Mouse (Mus musculus) thymus, adult 2 months (tissue): Measurements from ENCODE around the gene Lmna. TPM values are rescaled to one million over a fixed set of nuclear protein-coding genes. Genes with fewer than 3 reads are reported as not detected.

Source experiments
- DNase-seq: peaks from one replicate; pipeline ENCODE4 v3.0.0; 2021
- H3K27ac ChIP-seq: fragments of 200-500 bp; 2 replicates; pipeline ENCODE4 v1.5.1; 2012; ENCODE audit warnings: low read length, control low read depth; ENCODE audit not compliant: control insufficient read depth, insufficient read depth
- H3K27me3 ChIP-seq: fragments of 200-500 bp; 2 replicates; pipeline ENCODE4 v1.6.1; 2012; ENCODE audit warnings: mild to moderate bottlenecking, low read length, moderate library complexity, mixed read lengths; ENCODE audit not compliant: control insufficient read depth, insufficient read depth
- H3K36me3 ChIP-seq: fragments of 200-500 bp; 2 replicates; pipeline ENCODE4 v1.6.1; 2012; ENCODE audit warnings: mild to moderate bottlenecking, low read length, moderate library complexity; ENCODE audit not compliant: control insufficient read depth, insufficient read depth
- H3K4me1 ChIP-seq: fragments of 200-500 bp; replicated peaks from 2 replicates; pipeline ENCODE4 v1.6.1; 2012; ENCODE audit warnings: low read length; ENCODE audit not compliant: control insufficient read depth, insufficient read depth
- H3K4me3 ChIP-seq: fragments of 200-500 bp; 2 replicates; pipeline ENCODE4 v1.5.1; 2012; ENCODE audit warnings: mild to moderate bottlenecking, low read length, control low read depth, moderate library complexity; ENCODE audit not compliant: control insufficient read depth, insufficient read depth
- CTCF ChIP-seq: fragments of 200-500 bp; IDR thresholded peaks from 2 replicates; pipeline ENCODE4 v1.5.1; 2012; ENCODE audit warnings: mild to moderate bottlenecking, control low read depth, low read length, moderate library complexity, borderline replicate concordance; ENCODE audit not compliant: control insufficient read depth, poor library complexity, insufficient read depth; ENCODE audit errors: extremely low read depth
- POLR2A ChIP-seq: fragments of 200-500 bp; IDR thresholded peaks from 2 replicates; pipeline ENCODE4 v1.6.1; 2012; ENCODE audit warnings: mild to moderate bottlenecking, low read length, control low read depth, moderate library complexity; ENCODE audit not compliant: control insufficient read depth, poor library complexity, insufficient read depth; ENCODE audit errors: extremely low read depth
- WGBS: fragments of 180-500 bp; shearing (Covaris S2); methylation state at CpG from one replicate; pipeline ENCODE4 v1.1.7; 2018; 5-methylcytosine and 5-hydroxymethylcytosine counted together
- polyA plus RNA-seq: library from polyadenylated mRNA; depleted of rRNA; stranded (reverse); fragments of >200 nt; gene quantifications from 2 replicates; pipeline ENCODE4 v1.2.3, GENCODE M21; 2012

Lmna gene
- polyA plus RNA-seq, 1 experiment: 61.1 TPM

DNA sequence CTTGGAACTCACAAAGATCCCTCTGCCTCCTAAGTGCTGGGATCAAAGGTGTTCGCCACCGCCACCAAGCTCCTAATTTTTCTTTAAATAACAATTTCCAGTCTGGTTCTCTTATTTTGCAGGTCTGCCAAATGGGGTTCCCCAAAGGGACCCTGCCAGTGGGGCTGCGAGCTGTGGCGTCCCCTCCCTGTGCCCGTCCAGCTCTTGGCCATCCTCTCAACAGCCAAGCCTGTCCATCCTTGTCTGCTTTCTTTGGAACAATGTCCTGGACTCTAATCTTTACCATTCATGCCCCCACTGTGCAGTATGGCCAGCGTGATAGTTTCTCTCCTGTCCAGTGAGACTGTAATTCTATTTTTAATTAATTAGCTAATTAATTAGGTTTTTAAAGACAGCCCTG is 11.4 kb upstream of the Lmna start:
- Histone ChIP-seq H3K4me3 (no peak overlapping the region), H3K27me3 (no peaks in the 10 kb centered on the region), H3K27ac (no peak overlapping the region), H3K36me3 (peaks cover 8% of the 10 kb centered on the region), H3K4me1 (peaks cover 8% of the 10 kb centered on the region; the same call in 1 of the 2 replicates)
- no peak for DNase-seq
- 89% methylated on average over 6 of the region's 6 CpGs for WGBS
- no peak for TF ChIP-seq CTCF
- no peak for TF ChIP-seq POLR2A

DNA sequence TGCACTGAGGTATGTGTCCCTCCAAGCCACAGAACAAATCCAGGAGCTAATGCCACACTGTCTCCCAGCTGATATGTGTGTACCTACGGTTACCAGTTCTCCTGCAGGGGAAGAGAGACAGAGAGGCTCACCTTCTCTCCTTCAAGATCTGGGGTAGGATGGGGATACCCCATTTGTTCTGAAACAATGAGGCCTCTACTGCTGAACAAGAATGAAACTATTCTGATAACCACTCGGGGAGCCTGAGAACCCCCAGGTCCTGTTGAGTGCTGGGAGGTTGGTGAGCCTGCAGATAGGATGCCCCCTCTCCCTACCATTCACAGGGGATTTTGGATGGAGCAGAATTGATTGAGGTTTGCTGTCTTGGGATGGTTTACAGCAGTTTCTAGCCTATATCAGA is 10.3 kb upstream of the Lmna start:
- H3K4me3 ChIP-seq: no peak overlapping the region
- TF ChIP-seq POLR2A: no peak
- TF ChIP-seq CTCF: no peak
- peaks cover 7% of the 10 kb centered on the region for H3K36me3 ChIP-seq
- H3K4me1 ChIP-seq: peaks cover 10% of the 10 kb centered on the region; the same call in 1 of the 2 replicates
- no peak for DNase-seq
- no peak overlapping the region for H3K27ac ChIP-seq
- H3K27me3 ChIP-seq: no peaks in the 10 kb centered on the region
- WGBS: 85% methylated on average over 2 of the region's 2 CpGs

DNA sequence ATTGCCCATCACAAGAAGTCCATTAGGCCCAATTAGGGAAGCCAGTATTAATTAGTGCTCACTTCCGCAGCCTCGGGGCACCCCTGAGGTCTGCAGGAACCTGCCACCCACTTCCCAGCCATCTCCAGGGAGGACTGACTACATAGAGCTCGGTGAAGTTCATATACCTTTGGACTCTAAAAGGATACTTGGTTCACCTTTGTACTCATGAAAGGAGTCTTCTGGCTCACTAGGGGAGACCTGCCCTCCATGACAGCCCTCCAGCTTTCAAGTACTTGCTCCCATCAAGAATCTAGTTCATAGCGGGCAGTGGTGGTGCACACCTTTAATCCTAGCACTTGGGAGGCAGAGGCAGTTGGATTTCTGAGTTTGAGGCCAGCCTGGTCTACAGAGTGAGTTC is 8.7 kb upstream of the Lmna start:
- Histone ChIP-seq H3K4me1 (peaks cover 27% of the 10 kb centered on the region), H3K27ac (no peak overlapping the region)

DNA sequence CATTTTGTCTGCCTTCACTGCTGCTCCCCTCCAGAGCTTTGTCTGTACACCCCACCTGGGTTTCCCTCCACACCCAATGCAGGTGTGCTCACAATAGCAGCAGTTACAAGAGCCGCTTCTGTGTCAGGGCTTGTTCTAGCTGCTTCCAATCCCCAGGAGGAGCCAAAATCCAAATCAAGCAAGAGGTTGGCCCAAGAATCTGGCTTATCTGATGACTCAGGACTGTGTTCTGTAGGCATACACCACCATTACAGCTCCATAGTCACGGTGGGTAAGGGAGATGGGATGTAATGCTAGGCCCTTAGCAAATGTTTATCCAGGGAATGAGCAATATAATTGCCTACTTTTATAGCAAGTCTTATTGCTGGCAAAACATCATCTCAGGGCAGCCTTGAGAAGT is 6.7 kb upstream of the Lmna start:
- no peak for TF ChIP-seq POLR2A
- TF ChIP-seq CTCF: no peak
- no peaks in the 10 kb centered on the region for H3K27me3 ChIP-seq
- H3K27ac ChIP-seq: no peak overlapping the region
- no peak overlapping the region for H3K4me3 ChIP-seq
- H3K4me1 ChIP-seq: peaks cover 40% of the 10 kb centered on the region
- no peaks in the 10 kb centered on the region for H3K36me3 ChIP-seq
- DNase-seq: no peak
- 93% methylated on average over 2 of the region's 2 CpGs for WGBS

More for the DNA sequence above, 8.7 kb upstream of the Lmna start:
- Histone ChIP-seq H3K4me3 (no peak overlapping the region), H3K36me3 (no peaks in the 10 kb centered on the region), H3K27me3 (no peaks in the 10 kb centered on the region)
- no peak for TF ChIP-seq POLR2A
- no peak for TF ChIP-seq CTCF
- no peak for DNase-seq
- 94% methylated on average over 4 of the region's 4 CpGs for WGBS

DNA sequence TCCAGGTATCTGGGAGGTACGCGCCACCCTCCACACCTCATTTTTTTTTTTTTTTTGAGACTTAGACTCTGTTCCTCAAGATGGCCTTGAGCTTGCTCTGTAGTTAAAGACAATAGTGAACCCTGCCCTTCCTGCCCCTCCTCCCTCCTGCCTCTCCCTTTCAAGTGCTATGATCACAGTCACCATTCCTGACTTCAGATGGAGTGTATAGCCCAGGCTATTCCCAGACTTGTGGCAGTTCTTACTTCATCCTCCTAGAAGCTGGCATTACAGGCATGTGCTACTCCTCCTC is 5.3 kb upstream of the Lmna start:
- H3K27ac ChIP-seq: no peak overlapping the region
- peaks cover 52% of the 10 kb centered on the region for H3K4me1 ChIP-seq
- H3K27me3 ChIP-seq: no peaks in the 10 kb centered on the region
- H3K4me3 ChIP-seq: no peak overlapping the region
- no peak for DNase-seq
- H3K36me3 ChIP-seq: no peaks in the 10 kb centered on the region
- TF ChIP-seq CTCF (no peak), POLR2A (no peak)
- WGBS: 97% methylated on average over 2 of the region's 2 CpGs

DNA sequence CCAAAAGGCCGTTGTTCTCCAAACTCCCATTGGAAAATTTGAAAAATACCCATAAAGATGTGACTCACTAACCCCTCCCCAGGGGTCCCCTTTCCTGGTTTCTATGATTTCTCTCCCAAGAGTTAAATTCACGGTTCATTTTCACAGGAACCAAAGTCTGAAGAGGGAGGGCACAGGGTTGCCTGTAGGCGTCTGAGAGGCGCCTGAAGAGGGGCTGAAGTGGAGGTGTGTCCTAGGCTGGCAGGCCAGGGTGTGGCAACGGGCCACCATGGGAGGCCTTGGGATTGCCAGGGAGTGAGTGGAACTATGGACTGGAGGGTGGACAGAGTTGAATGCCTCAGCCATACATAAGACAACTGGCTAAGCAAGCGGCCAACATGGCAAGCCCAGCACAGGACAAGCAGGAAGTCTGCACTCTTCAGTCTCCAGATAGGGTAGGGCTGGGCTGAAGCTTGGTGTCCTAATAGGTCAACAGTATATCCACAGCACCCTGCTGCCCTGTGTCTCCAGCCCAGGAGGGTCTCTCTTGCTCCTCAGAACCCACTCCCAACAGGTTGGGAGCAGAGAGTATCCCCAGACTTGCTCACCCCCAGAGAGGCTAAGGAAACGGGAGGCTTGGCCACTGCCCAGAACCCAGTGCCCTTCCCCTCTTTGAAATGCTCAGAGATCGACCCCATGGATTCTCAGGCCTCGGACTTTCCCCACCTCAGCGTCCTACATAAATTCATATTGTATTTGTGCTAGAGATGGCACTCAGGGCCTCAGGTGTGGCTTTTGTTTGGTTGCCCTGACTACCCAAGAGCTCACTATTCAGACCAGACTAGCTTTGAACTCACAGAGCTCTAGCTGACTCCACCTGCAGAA is 4.7 kb upstream of the Lmna start:
- DNase-seq: no peak
- TF ChIP-seq POLR2A: no peak
- TF ChIP-seq CTCF: no peak
- no peaks in the 10 kb centered on the region for H3K36me3 ChIP-seq
- WGBS: 88% methylated on average over 10 of the region's 10 CpGs
- no peak overlapping the region for H3K27ac ChIP-seq
- H3K4me3 ChIP-seq: no peak overlapping the region
- no peaks in the 10 kb centered on the region for H3K27me3 ChIP-seq
- H3K4me1 ChIP-seq: peaks cover 55% of the 10 kb centered on the region

DNA sequence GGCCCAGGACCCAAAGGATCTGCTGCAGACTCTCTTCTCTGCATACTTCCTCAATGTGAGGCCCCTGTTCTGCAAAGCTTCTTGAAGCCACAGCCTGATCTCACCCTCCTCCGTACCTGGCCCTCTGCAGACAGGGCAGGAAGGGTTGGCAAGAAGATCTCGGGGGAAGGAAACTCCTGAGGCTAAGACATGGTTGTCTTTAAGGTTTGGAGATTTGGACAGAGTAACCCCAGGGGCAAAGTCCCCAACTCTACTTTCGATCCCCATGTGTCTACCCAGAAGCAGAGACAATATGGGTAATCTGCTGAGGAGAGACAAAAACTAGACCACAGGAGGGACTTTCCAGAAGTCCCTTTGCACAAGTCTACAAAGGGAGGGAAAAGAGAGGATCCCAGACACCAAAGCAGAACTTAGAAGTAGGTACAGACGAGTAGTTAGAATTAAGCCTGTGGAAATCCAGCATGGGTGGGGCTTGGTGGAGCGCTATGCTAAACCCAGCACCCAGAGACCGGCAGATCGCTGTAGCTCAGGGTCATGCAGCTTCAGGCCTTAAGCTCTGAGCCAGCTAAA is 3.9 kb upstream of the Lmna start:
- WGBS: 42% methylated on average over 7 of the region's 7 CpGs
- no peaks in the 10 kb centered on the region for H3K36me3 ChIP-seq
- peaks cover 62% of the 10 kb centered on the region for H3K4me1 ChIP-seq
- H3K27ac ChIP-seq: no peak overlapping the region
- H3K27me3 ChIP-seq: no peaks in the 10 kb centered on the region
- no peak overlapping the region for H3K4me3 ChIP-seq
- TF ChIP-seq POLR2A: no peak
- TF ChIP-seq CTCF: no peak
- DNase-seq: no peak
